Mouse (Mus musculus) kidney, adult 2 months (tissue): Measurements from ENCODE around the gene Nme1. TPM values are rescaled to one million over a fixed set of nuclear protein-coding genes. Genes with fewer than 3 reads are reported as not detected.
A peak's percentile ranks its signal among the peaks of the same experiment; 100 is the strongest.
"Not testable (repeated sequence)": the region's sequence is repeated elsewhere in the genome, so short reads cannot be mapped to it uniquely, and the experiment has no call there.

ENCODE experiments used
- DNase-seq: peaks from one replicate; pipeline ENCODE4 v3.0.0; 2021
- H3K27ac ChIP-seq: fragments of 200-500 bp; 2 replicates; pipeline ENCODE4 v1.5.1; 2012; ENCODE audit warnings: low read depth, low read length, control low read depth, inconsistent platforms; ENCODE audit not compliant: insufficient read depth
- H3K27me3 ChIP-seq: fragments of 200-500 bp; replicated peaks from 2 replicates; pipeline ENCODE4 v1.6.1; 2012; ENCODE audit warnings: mild to moderate bottlenecking, moderate library complexity, low read length, inconsistent platforms; ENCODE audit not compliant: control insufficient read depth, insufficient read depth
- H3K36me3 ChIP-seq: fragments of 200-500 bp; 2 replicates; pipeline ENCODE4 v1.6.1; 2012; ENCODE audit warnings: mild to moderate bottlenecking, moderate library complexity, low read length, inconsistent platforms; ENCODE audit not compliant: control insufficient read depth, insufficient read depth
- H3K4me1 ChIP-seq: fragments of 200-500 bp; 2 replicates; pipeline ENCODE4 v1.6.1; 2011; ENCODE audit warnings: low read length; ENCODE audit not compliant: control insufficient read depth, insufficient read depth
- H3K4me3 ChIP-seq: fragments of 200-500 bp; 2 replicates; pipeline ENCODE4 v1.5.1; 2011; ENCODE audit warnings: mild to moderate bottlenecking, low read depth, low read length, control low read depth; ENCODE audit not compliant: insufficient read depth
- CTCF ChIP-seq: fragments of 200-500 bp; conservative IDR thresholded peaks from 2 replicates; pipeline ENCODE4 v1.5.1; 2011; ENCODE audit warnings: low read depth, mild to moderate bottlenecking, control low read depth, low read length, moderate library complexity, mixed read lengths; ENCODE audit not compliant: insufficient read depth, insufficient read length
- POLR2A ChIP-seq: fragments of 200-500 bp; IDR thresholded peaks from one replicate; pipeline ENCODE4 v1.6.1; 2011; ENCODE audit warnings: low read depth, low read length, control low read depth
- WGBS: fragments of 180-500 bp; shearing (Covaris S2); methylation state at CpG from one replicate; pipeline ENCODE4 v1.1.7; 2018; 5-methylcytosine and 5-hydroxymethylcytosine counted together
- polyA plus RNA-seq: library from polyadenylated mRNA; depleted of rRNA; stranded (reverse); fragments of >200 nt; gene quantifications from 2 replicates; pipeline ENCODE4 v1.2.3, GENCODE M21; 2012; rRNA removed

Nme1 gene
- polyA plus RNA-seq, 1 experiment: 158 TPM

GRCm38 (mm10) chr11:93929106-93929505 is 39.2 kb downstream of the Nme1 start:
- H3K27me3 ChIP-seq: no peaks in the 10 kb centered on the region
- H3K4me3 ChIP-seq: no peak overlapping the region
- TF ChIP-seq POLR2A (no peak), CTCF (no peak)
- no peak overlapping the region for H3K27ac ChIP-seq
- no peaks in the 10 kb centered on the region for H3K4me1 ChIP-seq
- peaks cover 8% of the 10 kb centered on the region for H3K36me3 ChIP-seq
- DNase-seq: peak; percentile 31

- not testable (repeated sequence) for H3K4me3 ChIP-seq, H3K36me3 ChIP-seq, H3K27me3 ChIP-seq, DNase-seq, H3K4me1 ChIP-seq, H3K27ac ChIP-seq
- WGBS: 98% methylated on average over 2 of the region's 2 CpGs
Observed at GRCm38 (mm10) chr11:93915019-93915418, 53.3 kb downstream of the Nme1 start.

- Histone ChIP-seq H3K27me3 (no peaks in the 10 kb centered on the region), H3K4me3 (no peak overlapping the region), H3K36me3 (peaks cover 8% of the 10 kb centered on the region), H3K4me1 (no peaks in the 10 kb centered on the region), H3K27ac (no peak overlapping the region)
- 90% methylated on average over 3 of the region's 3 CpGs for WGBS
- TF ChIP-seq CTCF (no peak), POLR2A (no peak)
- DNase-seq: no peak
Observed at GRCm38 (mm10) chr11:93911603-93912002, 56.7 kb downstream of the Nme1 start.

GRCm38 (mm10) chr11:93908829-93909228 is 59.5 kb downstream of the Nme1 start:
- Histone ChIP-seq H3K4me1 (peaks cover 2% of the 10 kb centered on the region; the same call in 1 of the 2 replicates), H3K4me3 (no peak overlapping the region), H3K36me3 (peaks cover 7% of the 10 kb centered on the region), H3K27ac (no peak overlapping the region), H3K27me3 (no peaks in the 10 kb centered on the region)
- WGBS: 83% methylated on average over 9 of the region's 9 CpGs
- no peak for DNase-seq
- TF ChIP-seq POLR2A: no peak
- no peak for TF ChIP-seq CTCF

- Histone ChIP-seq H3K4me1 (peaks cover 2% of the 10 kb centered on the region; the same call in 1 of the 2 replicates), H3K27me3 (no peaks in the 10 kb centered on the region), H3K4me3 (no peak overlapping the region), H3K36me3 (peaks cover 7% of the 10 kb centered on the region), H3K27ac (no peak overlapping the region)
- no peak for TF ChIP-seq CTCF
- no peak for TF ChIP-seq POLR2A
- no peak for DNase-seq
- WGBS: 54% methylated on average over 3 of the region's 3 CpGs
Observed at GRCm38 (mm10) chr11:93907839-93908238, 60.5 kb downstream of the Nme1 start.

Other genes with a start within 250 kb of the Nme1 start
- gene Utp18, start 82.8 kb downstream of the Nme1 start, polyA plus RNA-seq: 3.4 and 3.9 TPM in 2 replicates
- gene Mbtd1, start 82.7 kb downstream of the Nme1 start, polyA plus RNA-seq: 4.6 and 5.1 TPM in 2 replicates
- gene Nme2, start 12.3 kb downstream of the Nme1 start, polyA plus RNA-seq: 380 and 386 TPM in 2 replicates
- gene Gm20390, start 228 bp downstream of the Nme1 start, polyA plus RNA-seq: 45.1 and 88.3 TPM in 2 replicates
- gene Spag9, start 27.6 kb upstream of the Nme1 start, polyA plus RNA-seq: 19.1 and 24.6 TPM in 2 replicates
- 45.0 and 54.8 TPM in 2 replicates for gene Tob1, start 242.9 kb upstream of the Nme1 start, polyA plus RNA-seq